Mouse (Mus musculus) effector memory CD4-positive, alpha-beta T cell, adult 5 months (primary cell): ENCODE results near the gene Aox4. TPM values are rescaled to one million over a fixed set of nuclear protein-coding genes. Genes with fewer than 3 reads are reported as not detected.

Source experiments
- polyA plus RNA-seq: library from polyadenylated mRNA; unstranded; fragments of 100-300 nt; shearing (Covaris generic); gene quantifications from one replicate; pipeline ENCODE4 v1.2.1, GENCODE M21; 2017

Gene Aox4
- not detected for polyA plus RNA-seq

GRCm38 (mm10) chr1:58210203-58210602, at the start of gene Aox4:
Gene Aox4 (plus strand): TSS chr1:58210397.

GRCm38 (mm10) chr1:58278026-58278425, 67.8 kb downstream of the Aox4 start, which contains the start of gene Aox2:
Gene Aox2 (plus strand): TSS chr1:58278326.

Other genes with a start within 250 kb of the Aox4 start
- gene Sgo2a, start 214.4 kb upstream of the Aox4 start, polyA plus RNA-seq, result 0.37 TPM
- gene Kctd18, start 191.4 kb upstream of the Aox4 start, polyA plus RNA-seq, result 23.3 TPM
- 0.06 TPM for gene Aox1, start 180.5 kb upstream of the Aox4 start, polyA plus RNA-seq
- gene Aox3, start 97.3 kb upstream of the Aox4 start, polyA plus RNA-seq, result not detected
- gene Aox2, start 67.9 kb downstream of the Aox4 start, polyA plus RNA-seq, result not detected
- 400 TPM for gene Bzw1, start 182.5 kb downstream of the Aox4 start, polyA plus RNA-seq
- gene Clk1, start 213.7 kb downstream of the Aox4 start, polyA plus RNA-seq, result 1,257 TPM
- gene Nif3l1, start 234.8 kb downstream of the Aox4 start, polyA plus RNA-seq, result 21.8 TPM
- 27.0 TPM for gene Ppil3, start 235.1 kb downstream of the Aox4 start, polyA plus RNA-seq